Mouse (Mus musculus): Measurements from ENCODE around the gene H60b. TPM values are rescaled to one million over a fixed set of nuclear protein-coding genes. Genes with fewer than 3 reads are reported as not detected.
"Not testable (repeated sequence)": the region's sequence is repeated elsewhere in the genome, so short reads cannot be mapped to it uniquely, and the experiment has no call there.

Gene H60b
- polyA plus RNA-seq, 1 experiment: not detected

GRCm38 (mm10) chr10:22154871-22155799, 3.3 kb upstream of the H60b start:
- WGBS: 40% methylated on average over 3 of the region's 3 CpGs
- TF ChIP-seq POLR2A (IDR thresholded peaks at IDR 0.05; ENCODE audit: low read depth, low read length) (no peak), CTCF (IDR thresholded peaks at IDR 0.05; ENCODE audit: extremely low read depth, insufficient read depth, insufficient read length, insufficient replicate concordance) (no peak)
- Histone ChIP-seq H3K27ac (ENCODE audit: insufficient read depth, low read length) (no peak overlapping the region), H3K4me3 (ENCODE audit: extremely low read depth, insufficient read depth, insufficient read length) (no peak overlapping the region), H3K4me1 (ENCODE audit: control insufficient read depth, insufficient read depth, insufficient read length) (peaks cover 14% of the 10 kb centered on the region), H3K27me3 (ENCODE audit: control insufficient read depth, insufficient read depth, low read length) (peaks cover 33% of the 10 kb centered on the region), H3K36me3 (ENCODE audit: control insufficient read depth, insufficient read depth, low read length) (no peaks in the 10 kb centered on the region)
- no peak for DNase-seq (ENCODE audit: low read depth in 1 of 2, low spot score in 2 of 2)

GRCm38 (mm10) chr10:22159131-22159561, 760 bp downstream of the H60b start:
- no peak for TF ChIP-seq CTCF (IDR thresholded peaks at IDR 0.05; ENCODE audit: extremely low read depth, insufficient read depth, insufficient read length, insufficient replicate concordance)
- no peak for TF ChIP-seq POLR2A (IDR thresholded peaks at IDR 0.05; ENCODE audit: low read depth, low read length)
- DNase-seq (ENCODE audit: low read depth in 1 of 2, low spot score in 2 of 2): no peak
- Histone ChIP-seq H3K27me3 (ENCODE audit: control insufficient read depth, insufficient read depth, low read length) (peaks cover 20% of the 10 kb centered on the region), H3K27ac (ENCODE audit: insufficient read depth, low read length) (no peak overlapping the region), H3K4me3 (ENCODE audit: extremely low read depth, insufficient read depth, insufficient read length) (no peak overlapping the region), H3K36me3 (ENCODE audit: control insufficient read depth, insufficient read depth, low read length) (no peaks in the 10 kb centered on the region), H3K4me1 (ENCODE audit: control insufficient read depth, insufficient read depth, insufficient read length) (peaks cover 5% of the 10 kb centered on the region)
- WGBS: 4% methylated on average over 24 of the region's 24 CpGs

- Histone ChIP-seq H3K4me1 (ENCODE audit: control insufficient read depth, insufficient read depth, insufficient read length) (peaks cover 4% of the 10 kb centered on the region), H3K27ac (ENCODE audit: insufficient read depth, low read length) (no peak overlapping the region), H3K4me3 (ENCODE audit: extremely low read depth, insufficient read depth, insufficient read length) (no peak overlapping the region), H3K27me3 (ENCODE audit: control insufficient read depth, insufficient read depth, low read length) (peaks cover 18% of the 10 kb centered on the region), H3K36me3 (ENCODE audit: control insufficient read depth, insufficient read depth, low read length) (no peaks in the 10 kb centered on the region)
- DNase-seq (ENCODE audit: low read depth in 1 of 2, low spot score in 2 of 2): no peak
- TF ChIP-seq CTCF (IDR thresholded peaks at IDR 0.05; ENCODE audit: extremely low read depth, insufficient read depth, insufficient read length, insufficient replicate concordance): no peak
- WGBS: 19% methylated on average over 23 of the region's 23 CpGs
Observed at GRCm38 (mm10) chr10:22159581-22160140, 1.3 kb downstream of the H60b start.

- 14% methylated on average over 9 of the region's 9 CpGs for WGBS
- H3K4me3 ChIP-seq (ENCODE audit: extremely low read depth, insufficient read depth, insufficient read length); DNase-seq (ENCODE audit: low read depth in 1 of 2, low spot score in 2 of 2); H3K27ac ChIP-seq (ENCODE audit: insufficient read depth, low read length); H3K27me3 ChIP-seq (ENCODE audit: control insufficient read depth, insufficient read depth, low read length); H3K36me3 ChIP-seq (ENCODE audit: control insufficient read depth, insufficient read depth, low read length); H3K4me1 ChIP-seq (ENCODE audit: control insufficient read depth, insufficient read depth, insufficient read length): not testable (repeated sequence)
Observed at GRCm38 (mm10) chr10:22163279-22163678, 4.9 kb downstream of the H60b start.

- 35% methylated on average over 16 of the region's 16 CpGs for WGBS
- H3K4me1 ChIP-seq (ENCODE audit: control insufficient read depth, insufficient read depth, insufficient read length); H3K27ac ChIP-seq (ENCODE audit: insufficient read depth, low read length); H3K36me3 ChIP-seq (ENCODE audit: control insufficient read depth, insufficient read depth, low read length); H3K27me3 ChIP-seq (ENCODE audit: control insufficient read depth, insufficient read depth, low read length); H3K4me3 ChIP-seq (ENCODE audit: extremely low read depth, insufficient read depth, insufficient read length): not testable (repeated sequence)
- peak; percentile 12; the same call in 1 of the 2 replicates for TF ChIP-seq CTCF (IDR thresholded peaks at IDR 0.05; ENCODE audit: extremely low read depth, insufficient read depth, insufficient read length, insufficient replicate concordance)
- DNase-seq (ENCODE audit: low read depth in 1 of 2, low spot score in 2 of 2): peak in 1 of 2 experiments; percentile 69
Observed at GRCm38 (mm10) chr10:22163705-22164583, 5.6 kb downstream of the H60b start.

- H3K27me3 ChIP-seq (ENCODE audit: control insufficient read depth, insufficient read depth, low read length); DNase-seq (ENCODE audit: low read depth in 1 of 2, low spot score in 2 of 2); H3K27ac ChIP-seq (ENCODE audit: insufficient read depth, low read length); H3K4me3 ChIP-seq (ENCODE audit: extremely low read depth, insufficient read depth, insufficient read length); H3K4me1 ChIP-seq (ENCODE audit: control insufficient read depth, insufficient read depth, insufficient read length); H3K36me3 ChIP-seq (ENCODE audit: control insufficient read depth, insufficient read depth, low read length): not testable (repeated sequence)
- WGBS: 35% methylated on average over 5 of the region's 5 CpGs
Observed at GRCm38 (mm10) chr10:22165328-22166003, 7.1 kb downstream of the H60b start.

GRCm38 (mm10) chr10:22166025-22166424, 7.6 kb downstream of the H60b start:
- H3K27me3 ChIP-seq (ENCODE audit: control insufficient read depth, insufficient read depth, low read length); H3K4me3 ChIP-seq (ENCODE audit: extremely low read depth, insufficient read depth, insufficient read length); H3K36me3 ChIP-seq (ENCODE audit: control insufficient read depth, insufficient read depth, low read length); H3K27ac ChIP-seq (ENCODE audit: insufficient read depth, low read length); DNase-seq (ENCODE audit: low read depth in 1 of 2, low spot score in 2 of 2); H3K4me1 ChIP-seq (ENCODE audit: control insufficient read depth, insufficient read depth, insufficient read length): not testable (repeated sequence)
- WGBS: 46% methylated on average over 2 of the region's 2 CpGs

- H3K4me3 ChIP-seq (ENCODE audit: extremely low read depth, insufficient read depth, insufficient read length); H3K4me1 ChIP-seq (ENCODE audit: control insufficient read depth, insufficient read depth, insufficient read length); H3K27me3 ChIP-seq (ENCODE audit: control insufficient read depth, insufficient read depth, low read length); DNase-seq (ENCODE audit: low read depth in 1 of 2, low spot score in 2 of 2); H3K27ac ChIP-seq (ENCODE audit: insufficient read depth, low read length); H3K36me3 ChIP-seq (ENCODE audit: control insufficient read depth, insufficient read depth, low read length): not testable (repeated sequence)
- WGBS: 85% methylated on average over 1 of the region's 1 CpGs
Observed at GRCm38 (mm10) chr10:22167061-22167460, 8.7 kb downstream of the H60b start.

GRCm38 (mm10) chr10:22169116-22169515, 10.7 kb downstream of the H60b start:
- H3K27me3 ChIP-seq (ENCODE audit: control insufficient read depth, insufficient read depth, low read length); H3K4me3 ChIP-seq (ENCODE audit: extremely low read depth, insufficient read depth, insufficient read length); DNase-seq (ENCODE audit: low read depth in 1 of 2, low spot score in 2 of 2); H3K4me1 ChIP-seq (ENCODE audit: control insufficient read depth, insufficient read depth, insufficient read length); H3K36me3 ChIP-seq (ENCODE audit: control insufficient read depth, insufficient read depth, low read length); H3K27ac ChIP-seq (ENCODE audit: insufficient read depth, low read length): not testable (repeated sequence)

All from spleen, adult 2 months (tissue).